Mouse (Mus musculus) liver, embryonic 11.5 days (tissue): Measurements from ENCODE around the gene Amy2a1. TPM values are rescaled to one million over a fixed set of nuclear protein-coding genes. Genes with fewer than 3 reads are reported as not detected.
"Not testable (repeated sequence)": the region's sequence is repeated elsewhere in the genome, so short reads cannot be mapped to it uniquely, and the experiment has no call there.

ENCODE experiments used
- ATAC-seq: fragments of 200-750 bp; cut with Nextera tagmentation; replicated peaks from 2 replicates; pipeline ENCODE4 v1.8.0; 2017; ENCODE audit warnings: moderate number of reproducible peaks, mild to moderate bottlenecking, moderate TSS enrichment, moderate library complexity; ENCODE audit not compliant: low FRiP score
- DNase-seq: peaks from one replicate; pipeline ENCODE4 v3.0.0-alpha.2; 2017; ENCODE audit warnings: low spot score
- H3K27ac ChIP-seq: fragments of 300-500 bp; sonication (generic); 2 replicates; pipeline ENCODE4 v1.5.1; 2014; ENCODE audit warnings: mild to moderate bottlenecking, low read depth, low read length, control low read depth
- H3K27me3 ChIP-seq: fragments of 300-500 bp; sonication (generic); replicated peaks from 2 replicates; pipeline ENCODE4 v1.6.1; 2014; ENCODE audit warnings: low read length, mixed read lengths; ENCODE audit not compliant: control insufficient read depth, insufficient read depth
- H3K36me3 ChIP-seq: fragments of 300-500 bp; sonication (generic); 2 replicates; pipeline ENCODE4 v1.6.1; 2014; ENCODE audit warnings: mild to moderate bottlenecking, low read length, moderate library complexity, mixed read lengths; ENCODE audit not compliant: control insufficient read depth, insufficient read depth
- H3K4me1 ChIP-seq: fragments of 300-500 bp; sonication (generic); replicated peaks from 2 replicates; pipeline ENCODE4 v1.6.1; 2014; ENCODE audit warnings: low read length, mixed read lengths; ENCODE audit not compliant: control insufficient read depth, insufficient read depth
- H3K4me2 ChIP-seq: fragments of 300-500 bp; sonication (generic); 2 replicates; pipeline ENCODE4 v1.6.1; 2014; ENCODE audit warnings: mild to moderate bottlenecking, control low read depth, moderate library complexity
- H3K4me3 ChIP-seq: fragments of 300-500 bp; sonication (generic); 2 replicates; pipeline ENCODE4 v1.5.1; 2014; ENCODE audit warnings: low read depth, low read length, control low read depth
- H3K9ac ChIP-seq: fragments of 300-500 bp; sonication (generic); 2 replicates; pipeline ENCODE4 v1.6.1; 2014; ENCODE audit warnings: low read depth, low read length, control low read depth
- H3K9me3 ChIP-seq: fragments of 300-500 bp; sonication (generic); 2 replicates; pipeline ENCODE4 v1.6.1; 2016; ENCODE audit warnings: low read length, inconsistent platforms, mixed read lengths; ENCODE audit not compliant: control insufficient read depth
- WGBS: fragments of 180-500 bp; shearing (Covaris S2); extraction: QIAGEN DNeasy Blood & Tissue Kit; methylation state at CpG from one replicate; pipeline ENCODE4 v1.1.7; 2014; 5-methylcytosine and 5-hydroxymethylcytosine counted together
- polyA plus RNA-seq: library from polyadenylated mRNA; unstranded; fragments of >200 nt; fragmentation: Nextera tagmentation; extraction: Ambion mirVana; gene quantifications from 2 replicates; pipeline ENCODE4 v1.2.1, GENCODE M21; 2014

The Amy2a1 gene
- polyA plus RNA-seq: not detected in 2 replicates

DNA sequence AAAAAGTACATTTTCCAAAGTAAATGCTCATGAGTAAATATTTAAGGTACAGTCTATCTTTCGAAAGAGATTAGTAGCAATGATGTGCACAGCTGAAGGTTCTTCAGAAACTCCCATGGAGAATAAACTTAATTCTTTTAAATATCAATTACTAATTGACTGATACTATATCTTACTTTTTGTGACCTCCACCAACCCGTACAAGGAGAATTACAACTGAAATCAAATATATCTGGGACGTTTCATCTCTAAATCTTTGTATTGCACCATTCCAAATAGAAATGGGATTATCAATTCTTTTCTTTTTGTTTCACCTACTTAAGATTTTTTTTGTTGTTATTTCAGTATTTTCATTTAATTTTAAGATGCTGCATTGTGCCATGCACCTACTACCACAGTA is at the start of gene Amy2a1:
TSS of gene Amy2a1 (minus strand) at position 101 of the 400 bp plus-strand sequence.
- H3K9ac ChIP-seq, ATAC-seq, H3K27ac ChIP-seq, H3K9me3 ChIP-seq, H3K4me3 ChIP-seq, H3K27me3 ChIP-seq, H3K36me3 ChIP-seq, DNase-seq, H3K4me2 ChIP-seq, H3K4me1 ChIP-seq: not testable (repeated sequence)
- WGBS: 88% methylated on average over 3 of the region's 3 CpGs

DNA sequence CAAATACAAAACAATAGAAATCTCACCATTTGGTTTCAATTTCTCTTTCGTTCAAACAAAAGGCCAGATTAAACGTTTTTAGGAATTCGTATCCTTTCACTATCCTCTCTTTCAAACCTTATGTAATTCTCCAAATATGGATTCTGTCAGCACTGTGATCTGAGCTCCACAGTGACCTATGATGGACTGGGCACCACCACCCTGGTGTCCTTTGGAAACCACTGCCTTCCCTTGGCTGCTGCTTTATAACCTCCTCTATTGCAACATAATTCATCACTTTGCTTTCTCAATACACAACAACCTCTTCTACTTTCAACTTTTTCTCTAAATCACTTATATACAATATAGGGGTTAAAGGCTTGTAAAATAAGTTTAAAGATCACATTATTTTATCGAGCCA is 42.4 kb upstream of the Amy2a1 start:
- no peak overlapping the region for H3K9ac ChIP-seq
- DNase-seq (no peak), ATAC-seq (peak; percentile 67; the same call in 1 of the 2 replicates)
- no peaks in the 10 kb centered on the region for H3K27me3 ChIP-seq
- no peak overlapping the region for H3K4me2 ChIP-seq
- H3K4me1 ChIP-seq: no peaks in the 10 kb centered on the region
- no peak overlapping the region for H3K27ac ChIP-seq
- H3K36me3 ChIP-seq: no peaks in the 10 kb centered on the region
- H3K4me3 ChIP-seq: no peak overlapping the region
- 73% methylated on average over 4 of the region's 4 CpGs for WGBS
- H3K9me3 ChIP-seq: no peaks in the 10 kb centered on the region

DNA sequence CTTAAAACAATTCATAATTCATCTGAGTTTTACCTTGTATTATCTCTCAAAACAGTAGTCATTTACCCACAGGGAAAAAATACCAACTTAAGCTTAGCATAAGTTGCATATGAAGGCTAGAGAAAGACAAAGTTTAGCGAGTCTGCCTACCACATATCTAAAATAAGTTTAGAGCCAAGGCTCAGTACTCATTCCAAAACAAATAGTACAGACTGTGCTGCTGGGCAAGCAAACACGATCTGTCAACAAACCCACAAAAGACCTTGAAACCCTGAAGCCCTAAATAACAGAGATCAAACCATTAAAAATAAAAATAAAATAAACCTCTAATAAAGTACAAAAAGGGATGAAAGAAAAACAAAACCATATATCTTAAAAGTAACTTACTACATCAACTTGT is 41.9 kb upstream of the Amy2a1 start:
- no peak overlapping the region for H3K9ac ChIP-seq
- H3K27me3 ChIP-seq: no peaks in the 10 kb centered on the region
- H3K9me3 ChIP-seq: no peaks in the 10 kb centered on the region
- 60% methylated on average over 2 of the region's 2 CpGs for WGBS
- no peaks in the 10 kb centered on the region for H3K4me1 ChIP-seq
- no peak overlapping the region for H3K4me2 ChIP-seq
- DNase-seq: no peak
- H3K36me3 ChIP-seq: no peaks in the 10 kb centered on the region
- ATAC-seq: no peak; the same call in 1 of the 2 replicates
- H3K4me3 ChIP-seq: no peak overlapping the region
- H3K27ac ChIP-seq: no peak overlapping the region

DNA sequence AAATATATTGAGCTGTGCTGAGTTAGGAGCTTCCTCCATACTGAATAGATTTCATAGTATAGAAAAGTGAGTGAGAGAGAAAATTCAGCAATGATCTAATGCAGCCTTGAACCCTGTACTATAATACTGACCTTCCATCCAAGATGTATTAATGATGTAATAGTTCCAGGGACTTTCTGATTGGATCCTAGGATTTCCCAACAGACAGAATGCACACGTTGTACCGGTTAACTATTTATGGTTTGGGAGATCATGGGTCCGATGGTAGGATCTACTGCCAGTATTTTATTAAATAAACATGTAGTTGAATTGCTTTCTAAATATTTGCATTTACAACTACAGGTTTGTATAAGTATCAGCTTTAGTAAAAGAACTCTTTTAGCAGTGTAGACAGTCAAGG is 39.9 kb upstream of the Amy2a1 start:
- H3K27me3 ChIP-seq: no peaks in the 10 kb centered on the region
- no peak overlapping the region for H3K27ac ChIP-seq
- 72% methylated on average over 3 of the region's 3 CpGs for WGBS
- H3K9me3 ChIP-seq: no peaks in the 10 kb centered on the region
- DNase-seq (no peak), ATAC-seq (no peak)
- no peak overlapping the region for H3K4me3 ChIP-seq
- no peaks in the 10 kb centered on the region for H3K4me1 ChIP-seq
- H3K36me3 ChIP-seq: no peaks in the 10 kb centered on the region
- no peak overlapping the region for H3K4me2 ChIP-seq
- H3K9ac ChIP-seq: no peak overlapping the region

DNA sequence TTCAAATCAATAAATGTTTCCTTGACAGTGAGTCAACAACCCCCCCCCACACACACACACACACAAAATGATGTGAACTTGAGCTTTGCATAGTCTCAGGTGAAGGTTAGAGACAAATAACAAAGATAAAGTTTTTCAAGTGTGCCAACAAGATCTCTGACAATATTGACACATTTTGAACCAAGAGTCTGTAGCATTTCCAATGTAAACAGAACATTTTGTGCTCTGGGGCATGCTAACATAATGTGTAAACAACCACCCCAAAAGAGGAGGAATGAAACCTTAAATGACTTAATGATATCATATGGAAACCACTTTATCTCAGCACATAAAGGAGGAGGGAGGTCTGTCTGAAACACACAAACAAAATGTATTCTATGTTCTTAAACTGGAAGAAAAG is 7.5 kb upstream of the Amy2a1 start:
- Histone ChIP-seq H3K27ac (no peak overlapping the region), H3K4me2 (no peak overlapping the region), H3K4me1 (no peaks in the 10 kb centered on the region), H3K27me3 (no peaks in the 10 kb centered on the region), H3K36me3 (no peaks in the 10 kb centered on the region), H3K9ac (no peak overlapping the region), H3K9me3 (no peaks in the 10 kb centered on the region), H3K4me3 (no peak overlapping the region)
- no peak for ATAC-seq
- DNase-seq: no peak

Other genes starting within 250 kb of the Amy2a1 start
- not detected in 2 replicates for gene Amy2a4, start 241.0 kb downstream of the Amy2a1 start, polyA plus RNA-seq
- gene Amy2a3, start 208.4 kb downstream of the Amy2a1 start, polyA plus RNA-seq: not detected in 2 replicates
- gene Amy2a2, start 175.8 kb downstream of the Amy2a1 start, polyA plus RNA-seq: not detected in 2 replicates
- 2.8 and 4.1 TPM in 2 replicates for gene Amy1, start 74.3 kb upstream of the Amy2a1 start, polyA plus RNA-seq
- 29.7 and 35.7 TPM in 2 replicates for gene Rnpc3, start 97.7 kb upstream of the Amy2a1 start, polyA plus RNA-seq